Mouse (Mus musculus): ENCODE measurements around the gene Gm10799. TPM values are rescaled to one million over a fixed set of nuclear protein-coding genes. Genes with fewer than 3 reads are reported as not detected.

Gene Gm10799
- polyA plus RNA-seq, 1 experiment = not detected

GRCm38 (mm10) chr2:104027458-104028138, 40.8 kb downstream of the Gm10799 start, which contains the start of gene Fbxo3:
Fbxo3 (plus strand) TSS chr2:104027721.
- no peak for TF ChIP-seq GATA1 (IDR thresholded peaks at IDR 0.05; ENCODE audit: low read length)

DNA sequence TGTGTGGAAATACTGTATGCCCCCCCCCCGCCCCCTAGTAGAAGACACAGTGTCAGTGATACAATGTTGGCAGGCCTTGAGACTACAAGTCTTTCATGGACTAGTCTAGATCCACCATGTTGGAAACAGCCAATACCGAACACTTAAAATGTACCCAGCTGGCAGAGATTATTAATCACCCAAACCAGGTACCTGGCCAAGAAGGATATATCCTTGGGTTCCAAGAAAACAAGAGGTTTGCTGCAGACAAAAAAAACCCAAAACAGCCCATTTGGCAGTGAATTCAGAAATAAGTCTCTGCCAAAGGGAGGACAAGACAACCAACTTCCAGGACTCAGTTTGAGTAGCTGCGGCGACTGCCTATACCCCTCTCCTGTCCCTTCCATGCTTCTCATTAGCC, 43.7 kb downstream of the Gm10799 start:
- no peak for TF ChIP-seq GATA1 (IDR thresholded peaks at IDR 0.05; ENCODE audit: low read length)

- no peak for TF ChIP-seq GATA1 (IDR thresholded peaks at IDR 0.05; ENCODE audit: low read length)
Observed at GRCm38 (mm10) chr2:104023096-104023495, 45.3 kb downstream of the Gm10799 start.

Other genes with a start within 250 kb of the Gm10799 start
- gene Lmo2, start 110.6 kb downstream of the Gm10799 start, polyA plus RNA-seq (2012) = 582 and 771 TPM in 2 replicates
- 11.0 and 12.8 TPM in 2 replicates for gene Fbxo3, start 40.8 kb downstream of the Gm10799 start, polyA plus RNA-seq (2012)
- not detected in 2 replicates for gene 4931422A03Rik, start 40.2 kb downstream of the Gm10799 start, polyA plus RNA-seq (2012)
- gene Gm10912, start 2.7 kb downstream of the Gm10799 start, polyA plus RNA-seq (2012) = not detected in 2 replicates
- gene Cd59b, start 1.3 kb upstream of the Gm10799 start, polyA plus RNA-seq (2012) = not detected in 2 replicates
- gene Cd59a, start 27.3 kb upstream of the Gm10799 start, polyA plus RNA-seq (2012) = not detected in 2 replicates
- gene A930018P22Rik, start 54.2 kb upstream of the Gm10799 start, polyA plus RNA-seq (2012) = 0.23 and 0.42 TPM in 2 replicates

All from G1E-ER4 (cell line).